Mouse (Mus musculus) kidney, embryonic 14.5 days (tissue): ENCODE measurements around the gene Usp15. TPM values are rescaled to one million over a fixed set of nuclear protein-coding genes. Genes with fewer than 3 reads are reported as not detected.

Source experiments
- ATAC-seq: fragments of 200-750 bp; cut with Nextera tagmentation; 2 replicates; pipeline ENCODE4 v1.8.0; 2017; ENCODE audit warnings: moderate number of reproducible peaks, mild to moderate bottlenecking, moderate TSS enrichment, moderate library complexity; ENCODE audit not compliant: low FRiP score, low TSS enrichment
- H3K27ac ChIP-seq: fragments of 300-500 bp; sonication (generic); 2 replicates; pipeline ENCODE4 v1.5.1; 2014; ENCODE audit warnings: low read depth, mild to moderate bottlenecking, low read length, moderate library complexity, mixed read lengths
- H3K27me3 ChIP-seq: fragments of 300-500 bp; sonication (generic); 2 replicates; pipeline ENCODE4 v1.6.1; 2014; ENCODE audit warnings: mild to moderate bottlenecking, low read length; ENCODE audit not compliant: control insufficient read depth, insufficient read depth
- H3K36me3 ChIP-seq: fragments of 300-500 bp; sonication (generic); 2 replicates; pipeline ENCODE4 v1.6.1; 2014; ENCODE audit warnings: low read length, mixed read lengths; ENCODE audit not compliant: control insufficient read depth, insufficient read depth
- H3K4me1 ChIP-seq: fragments of 300-500 bp; sonication (generic); 2 replicates; pipeline ENCODE4 v1.6.1; 2014; ENCODE audit warnings: low read length, mixed read lengths; ENCODE audit not compliant: control insufficient read depth, insufficient read depth
- H3K4me2 ChIP-seq: fragments of 300-500 bp; sonication (generic); replicated peaks from 2 replicates; pipeline ENCODE4 v1.6.1; 2014; ENCODE audit warnings: low read depth, mild to moderate bottlenecking, low read length
- H3K4me3 ChIP-seq: fragments of 300-500 bp; sonication (generic); 2 replicates; pipeline ENCODE4 v1.5.1; 2014; ENCODE audit warnings: mild to moderate bottlenecking, low read length
- H3K9ac ChIP-seq: fragments of 300-500 bp; sonication (generic); 2 replicates; pipeline ENCODE4 v1.6.1; 2014; ENCODE audit warnings: low read depth, mild to moderate bottlenecking, low read length, moderate library complexity
- H3K9me3 ChIP-seq: fragments of 300-500 bp; sonication (generic); 2 replicates; pipeline ENCODE4 v1.6.1; 2016; ENCODE audit warnings: low read length; ENCODE audit not compliant: control insufficient read depth
- WGBS: fragments of 180-500 bp; shearing (Covaris S2); extraction: QIAGEN DNeasy Blood & Tissue Kit; methylation state at CpG from one replicate; pipeline ENCODE4 v1.1.7; 2014; 5-methylcytosine and 5-hydroxymethylcytosine counted together
- polyA plus RNA-seq: library from polyadenylated mRNA; unstranded; fragments of >200 nt; fragmentation: Nextera tagmentation; extraction: Ambion mirVana; gene quantifications from 2 replicates; pipeline ENCODE4 v1.2.1, GENCODE M21; 2014

Gene Usp15
- polyA plus RNA-seq, 1 experiment from 2014 or later = 84.1 TPM

GRCm38 (mm10) chr10:123156392-123156791, 40.4 kb downstream of the Usp15 start:
- Histone ChIP-seq H3K9me3 (no peaks in the 10 kb centered on the region), H3K27me3 (no peaks in the 10 kb centered on the region), H3K36me3 (peaks cover 14% of the 10 kb centered on the region; the same call in 1 of the 2 replicates), H3K4me1 (no peaks in the 10 kb centered on the region), H3K4me2 (no peak overlapping the region), H3K27ac (no peak overlapping the region), H3K4me3 (no peak overlapping the region), H3K9ac (no peak overlapping the region)
- 92% methylated on average over 2 of the region's 2 CpGs for WGBS
- ATAC-seq = no peak

DNA sequence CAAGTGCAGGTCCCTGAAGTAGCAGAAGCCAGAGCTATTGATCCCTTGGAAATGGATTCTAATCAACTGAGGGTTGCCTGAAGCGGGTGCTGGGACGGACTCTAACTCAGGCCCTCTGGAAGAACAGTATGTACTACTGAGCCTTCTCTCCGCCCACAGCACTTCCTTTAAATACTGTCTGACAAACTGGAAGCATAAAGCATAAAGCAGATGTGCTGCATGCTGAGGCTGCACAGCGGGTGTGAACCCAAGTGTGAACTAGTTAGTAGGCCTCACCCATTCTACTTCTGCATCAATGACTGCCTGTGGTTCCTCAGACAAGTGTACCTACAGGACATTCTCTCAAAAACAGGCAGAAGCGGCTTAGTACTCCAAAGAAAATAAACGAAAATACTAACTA, 41.0 kb downstream of the Usp15 start:
- no peaks in the 10 kb centered on the region for H3K4me1 ChIP-seq
- no peaks in the 10 kb centered on the region for H3K27me3 ChIP-seq
- no peaks in the 10 kb centered on the region for H3K9me3 ChIP-seq
- H3K36me3 ChIP-seq = peaks cover 17% of the 10 kb centered on the region; the same call in 1 of the 2 replicates
- H3K27ac ChIP-seq = no peak overlapping the region
- WGBS = 92% methylated on average over 6 of the region's 6 CpGs
- no peak overlapping the region for H3K4me3 ChIP-seq
- H3K9ac ChIP-seq = no peak overlapping the region
- ATAC-seq = no peak
- no peak overlapping the region for H3K4me2 ChIP-seq

DNA sequence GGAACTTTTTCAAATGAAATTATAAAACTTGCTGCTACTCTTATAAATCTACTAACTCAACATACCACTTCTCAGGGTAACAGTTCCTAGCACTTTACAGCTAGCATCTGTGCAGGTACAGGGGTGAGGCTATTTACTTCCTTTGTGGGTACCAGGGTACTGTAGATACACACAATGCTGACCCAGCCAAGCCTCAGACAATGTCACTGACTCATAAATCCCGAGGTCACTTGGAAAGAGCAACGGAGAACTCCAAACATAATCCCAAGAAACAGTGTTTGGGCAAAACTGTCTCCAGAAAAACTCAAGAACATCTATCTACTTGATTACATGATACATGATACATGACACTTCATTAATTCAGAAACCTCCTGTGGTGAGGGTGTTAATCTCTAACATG, 43.5 kb downstream of the Usp15 start:
- Histone ChIP-seq H3K4me1 (peaks cover 1% of the 10 kb centered on the region; the same call in 1 of the 2 replicates), H3K4me2 (no peak overlapping the region), H3K4me3 (no peak overlapping the region), H3K9me3 (no peaks in the 10 kb centered on the region), H3K9ac (no peak overlapping the region), H3K36me3 (peaks cover 13% of the 10 kb centered on the region; the same call in 1 of the 2 replicates), H3K27ac (no peak overlapping the region), H3K27me3 (no peaks in the 10 kb centered on the region)
- 50% methylated on average over 2 of the region's 2 CpGs for WGBS
- ATAC-seq = no peak

GRCm38 (mm10) chr10:123148025-123148814, 48.6 kb downstream of the Usp15 start:
- H3K4me3 ChIP-seq = no peak overlapping the region
- H3K4me1 ChIP-seq = peaks cover 3% of the 10 kb centered on the region; the same call in 1 of the 2 replicates
- WGBS = 22% methylated on average over 4 of the region's 4 CpGs
- H3K4me2 ChIP-seq = no peak overlapping the region
- H3K36me3 ChIP-seq = peaks cover 22% of the 10 kb centered on the region; the same call in 1 of the 2 replicates
- peak; percentile 71 for ATAC-seq
- no peak overlapping the region for H3K9ac ChIP-seq
- H3K9me3 ChIP-seq = no peaks in the 10 kb centered on the region
- H3K27me3 ChIP-seq = no peaks in the 10 kb centered on the region
- no peak overlapping the region for H3K27ac ChIP-seq

GRCm38 (mm10) chr10:123147180-123147579, 49.6 kb downstream of the Usp15 start:
- 31% methylated on average over 6 of the region's 6 CpGs for WGBS
- peak; percentile 87 for ATAC-seq
- H3K27ac ChIP-seq = no peak overlapping the region
- H3K9ac ChIP-seq = no peak overlapping the region
- H3K9me3 ChIP-seq = no peaks in the 10 kb centered on the region
- H3K36me3 ChIP-seq = peaks cover 22% of the 10 kb centered on the region; the same call in 1 of the 2 replicates
- no peak overlapping the region for H3K4me2 ChIP-seq
- no peak overlapping the region for H3K4me3 ChIP-seq
- H3K27me3 ChIP-seq = no peaks in the 10 kb centered on the region
- peaks cover 3% of the 10 kb centered on the region; the same call in 1 of the 2 replicates for H3K4me1 ChIP-seq

DNA sequence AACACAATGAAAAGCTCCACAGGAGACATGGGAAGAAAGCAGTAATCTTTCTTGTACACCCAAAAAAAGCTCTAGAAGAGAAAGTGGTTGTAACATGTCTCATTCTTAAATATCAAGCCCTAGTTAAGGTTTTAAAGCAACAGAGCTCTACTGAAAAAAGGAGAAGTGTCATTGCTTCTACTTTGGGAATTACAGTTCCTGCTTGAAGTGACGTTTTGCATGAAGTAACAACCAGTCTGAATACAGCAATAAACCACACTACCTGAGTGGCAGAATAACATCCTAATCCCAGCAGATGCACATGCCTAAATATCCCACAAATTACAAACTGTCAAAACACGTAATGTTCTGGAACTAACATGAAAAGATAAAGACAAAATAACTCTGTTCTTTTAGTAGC, 50.4 kb downstream of the Usp15 start:
- WGBS = 69% methylated on average over 2 of the region's 2 CpGs
- peaks cover 16% of the 10 kb centered on the region; the same call in 1 of the 2 replicates for H3K36me3 ChIP-seq
- H3K27me3 ChIP-seq = no peaks in the 10 kb centered on the region
- no peak for ATAC-seq
- no peak overlapping the region for H3K4me3 ChIP-seq
- H3K4me1 ChIP-seq = peaks cover 3% of the 10 kb centered on the region; the same call in 1 of the 2 replicates
- no peak overlapping the region for H3K27ac ChIP-seq
- H3K4me2 ChIP-seq = no peak overlapping the region
- H3K9ac ChIP-seq = no peak overlapping the region
- no peaks in the 10 kb centered on the region for H3K9me3 ChIP-seq

GRCm38 (mm10) chr10:123144256-123144655, 52.5 kb downstream of the Usp15 start:
- Histone ChIP-seq H3K27ac (no peak overlapping the region), H3K4me3 (no peak overlapping the region), H3K4me1 (peaks cover 3% of the 10 kb centered on the region; the same call in 1 of the 2 replicates), H3K27me3 (no peaks in the 10 kb centered on the region), H3K9ac (no peak overlapping the region), H3K4me2 (no peak overlapping the region), H3K9me3 (no peaks in the 10 kb centered on the region), H3K36me3 (peaks cover 19% of the 10 kb centered on the region; the same call in 1 of the 2 replicates)
- no peak for ATAC-seq
- 92% methylated on average over 8 of the region's 8 CpGs for WGBS

- H3K4me3 ChIP-seq = no peak overlapping the region
- H3K36me3 ChIP-seq = peaks cover 19% of the 10 kb centered on the region; the same call in 1 of the 2 replicates
- H3K9ac ChIP-seq = no peak overlapping the region
- 95% methylated on average over 5 of the region's 5 CpGs for WGBS
- H3K27me3 ChIP-seq = no peaks in the 10 kb centered on the region
- H3K4me1 ChIP-seq = no peaks in the 10 kb centered on the region
- H3K4me2 ChIP-seq = no peak overlapping the region
- no peak for ATAC-seq
- no peaks in the 10 kb centered on the region for H3K9me3 ChIP-seq
- H3K27ac ChIP-seq = no peak overlapping the region
Observed at GRCm38 (mm10) chr10:123142395-123143050, 54.3 kb downstream of the Usp15 start.

DNA sequence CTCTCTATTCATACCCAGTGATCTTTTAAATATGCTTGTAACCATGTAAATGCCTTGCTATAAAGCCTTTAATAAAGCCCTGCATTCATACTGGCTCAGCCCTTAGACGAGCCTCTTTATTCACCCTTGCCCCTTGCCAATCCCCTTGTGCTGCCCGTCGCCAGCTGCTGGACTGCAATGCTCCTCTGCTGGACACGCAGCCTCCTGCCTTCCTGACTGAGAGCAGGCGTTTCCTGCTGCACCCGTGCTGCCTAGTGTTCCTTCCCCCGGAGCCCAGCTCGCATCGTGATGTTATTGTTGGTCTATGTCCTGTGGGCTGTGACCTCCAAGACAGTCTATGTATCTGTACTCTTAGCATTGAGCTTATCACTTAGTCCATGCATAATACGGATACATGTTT, 61.0 kb downstream of the Usp15 start:
- H3K4me3 ChIP-seq = no peak overlapping the region
- H3K9me3 ChIP-seq = no peaks in the 10 kb centered on the region
- H3K9ac ChIP-seq = no peak overlapping the region
- H3K36me3 ChIP-seq = peaks cover 38% of the 10 kb centered on the region
- H3K27me3 ChIP-seq = no peaks in the 10 kb centered on the region
- H3K4me2 ChIP-seq = no peak overlapping the region
- H3K4me1 ChIP-seq = no peaks in the 10 kb centered on the region
- no peak for ATAC-seq
- H3K27ac ChIP-seq = no peak overlapping the region
- 78% methylated on average over 10 of the region's 10 CpGs for WGBS
